Mouse (Mus musculus): Measurements from ENCODE around the gene Vamp5. TPM values are rescaled to one million over a fixed set of nuclear protein-coding genes. Genes with fewer than 3 reads are reported as not detected.

Gene Vamp5
- total RNA-seq, 1 experiment = 1.0 TPM

DNA sequence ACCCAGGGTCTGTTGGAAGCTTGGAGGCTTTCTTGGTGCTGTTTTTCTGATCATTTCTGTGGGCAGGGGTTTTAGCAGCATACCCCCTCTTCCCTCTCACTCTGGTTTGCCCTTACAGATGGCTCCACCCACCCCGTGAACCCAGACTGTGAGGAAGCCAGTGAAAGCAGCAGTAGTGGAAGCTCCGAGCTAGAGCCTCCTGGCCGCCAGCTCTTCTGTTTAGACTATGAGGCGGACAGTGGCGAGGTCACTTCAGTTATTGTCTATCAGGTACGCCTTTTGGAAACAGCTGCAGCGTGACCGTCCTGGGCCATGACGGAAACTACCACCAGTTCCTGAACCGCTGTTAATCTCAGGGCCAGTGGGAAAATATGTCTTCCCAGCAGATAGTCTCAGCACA, 31.9 kb downstream of the Vamp5 start:
- Histone ChIP-seq H3K4me3 (ENCODE audit: insufficient read depth in 1 of 2, low read depth in 1 of 2, low read length in 2 of 2, poor library complexity in 1 of 2, severe bottlenecking in 1 of 2) (no peak overlapping the region), H3K4me1 (ENCODE audit: control insufficient read depth in 2 of 2, insufficient read depth in 2 of 2, low read length in 2 of 2, poor library complexity in 1 of 2) (peaks cover 0 to 5% of the 10 kb centered on the region in 2 experiments; a peak in 1 of 4 replicates)

DNA sequence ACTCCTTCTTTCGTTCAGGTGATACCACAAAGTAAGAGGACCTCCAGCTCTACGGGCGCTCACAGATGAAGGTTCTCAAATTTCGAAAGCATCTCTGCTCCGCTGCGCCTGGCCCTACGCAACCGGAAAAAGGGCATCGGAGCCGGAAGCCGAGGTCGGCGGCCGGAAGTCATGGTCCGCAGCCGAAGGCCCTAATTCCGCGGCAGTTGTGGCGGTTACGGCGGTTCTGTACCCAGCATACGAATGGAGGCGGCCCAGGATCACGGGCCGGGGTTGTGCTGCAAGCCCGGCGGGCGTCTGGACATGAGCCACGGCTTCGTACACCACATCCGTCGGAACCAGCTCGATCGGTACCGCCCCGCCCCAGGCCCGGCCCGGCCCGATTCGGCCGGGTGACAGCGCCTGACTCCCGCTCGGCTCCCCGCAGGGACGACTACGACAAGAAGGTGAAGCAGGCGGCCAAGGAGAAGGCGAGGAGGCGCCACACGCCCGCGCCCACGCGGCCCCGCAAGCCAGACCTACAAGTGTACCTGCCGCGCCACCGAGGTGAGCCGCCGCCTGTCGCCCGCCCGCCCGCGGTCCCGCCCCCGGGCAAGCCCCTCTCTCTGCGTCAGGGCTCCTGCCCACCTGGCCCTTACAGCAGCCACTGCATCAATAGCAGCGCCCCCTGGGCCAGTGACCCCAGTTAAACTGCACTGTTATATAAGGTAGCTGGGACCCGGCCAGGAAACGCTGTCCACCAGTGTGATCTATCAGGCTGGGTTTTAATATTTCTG, 32.9 kb downstream of the Vamp5 start, which contains the start of gene 0610030E20Rik:
TSS of gene 0610030E20Rik (plus strand) at position 152 of the 776 bp plus-strand sequence.
- no peak for TF ChIP-seq ZNF384 (IDR thresholded peaks at IDR 0.05; ENCODE audit: low read depth, low read length)
- no peak for TF ChIP-seq CHD2 (IDR thresholded peaks at IDR 0.05; ENCODE audit: low read depth, low read length)
- TF ChIP-seq MAFK (IDR thresholded peaks at IDR 0.05; ENCODE audit: insufficient read depth, low read depth, low read length) = no peak
- no peak for TF ChIP-seq HCFC1 (IDR thresholded peaks at IDR 0.05; ENCODE audit: borderline replicate concordance, insufficient read depth, low read length)
- no peak for TF ChIP-seq ZC3H11A (IDR thresholded peaks at IDR 0.05; ENCODE audit: borderline replicate concordance, low read depth, low read length)
- Histone ChIP-seq H3K27ac (ENCODE audit: insufficient read depth, low read depth, low read length, poor library complexity, severe bottlenecking) (0 out of 2 replicates have a peak within 1 kb of the TSS, but pooled peaks have one; percentile 0), H3K9me3 (ENCODE audit: control insufficient read depth, insufficient read depth, low read depth, low read length) (no peaks in the 10 kb centered on the region), H3K4me1 (ENCODE audit: control insufficient read depth in 2 of 2, insufficient read depth in 2 of 2, low read length in 2 of 2, poor library complexity in 1 of 2) (peaks cover 0 to 5% of the 10 kb centered on the region in 2 experiments; a peak in 1 of 4 replicates), H3K9ac (ENCODE audit: insufficient read depth, low read depth, low read length, poor library complexity, severe bottlenecking) (peak within 1 kb of the TSS; percentile 55), H3K36me3 (ENCODE audit: control insufficient read depth, insufficient read depth, low read length, poor library complexity, severe bottlenecking) (peaks cover 5% of the 10 kb centered on the region; the same call in 1 of the 2 replicates), H3K4me3 (ENCODE audit: insufficient read depth in 1 of 2, low read depth in 1 of 2, low read length in 2 of 2, poor library complexity in 1 of 2, severe bottlenecking in 1 of 2) (peak within 1 kb of the TSS; percentile 73 to 85)
- in situ Hi-C loops (cut with MboI; ENCODE audit: low sequenced_read_pairs in 2 of 2, unreplicated experiment in 2 of 2) = no loop called here
- DNase-seq (ENCODE audit: low read depth, low spot score) = no peak

More for the DNA sequence above, 31.9 kb downstream of the Vamp5 start:
- in situ Hi-C loops (cut with MboI; ENCODE audit: low sequenced_read_pairs in 2 of 2, unreplicated experiment in 2 of 2) = no loop called here
- Histone ChIP-seq H3K27ac (ENCODE audit: insufficient read depth, low read depth, low read length, poor library complexity, severe bottlenecking) (no peak overlapping the region), H3K36me3 (ENCODE audit: control insufficient read depth, insufficient read depth, low read length, poor library complexity, severe bottlenecking) (peaks cover 5% of the 10 kb centered on the region; the same call in 1 of the 2 replicates), H3K9ac (ENCODE audit: insufficient read depth, low read depth, low read length, poor library complexity, severe bottlenecking) (no peak overlapping the region; the same call in 1 of the 2 replicates), H3K9me3 (ENCODE audit: control insufficient read depth, insufficient read depth, low read depth, low read length) (no peaks in the 10 kb centered on the region)
- TF ChIP-seq ZNF384 (IDR thresholded peaks at IDR 0.05; ENCODE audit: low read depth, low read length) (no peak), MAFK (IDR thresholded peaks at IDR 0.05; ENCODE audit: insufficient read depth, low read depth, low read length) (no peak), CHD2 (IDR thresholded peaks at IDR 0.05; ENCODE audit: low read depth, low read length) (no peak), ZC3H11A (IDR thresholded peaks at IDR 0.05; ENCODE audit: borderline replicate concordance, low read depth, low read length) (no peak), HCFC1 (IDR thresholded peaks at IDR 0.05; ENCODE audit: borderline replicate concordance, insufficient read depth, low read length) (no peak)
- no peak for DNase-seq (ENCODE audit: low read depth, low spot score)

DNA sequence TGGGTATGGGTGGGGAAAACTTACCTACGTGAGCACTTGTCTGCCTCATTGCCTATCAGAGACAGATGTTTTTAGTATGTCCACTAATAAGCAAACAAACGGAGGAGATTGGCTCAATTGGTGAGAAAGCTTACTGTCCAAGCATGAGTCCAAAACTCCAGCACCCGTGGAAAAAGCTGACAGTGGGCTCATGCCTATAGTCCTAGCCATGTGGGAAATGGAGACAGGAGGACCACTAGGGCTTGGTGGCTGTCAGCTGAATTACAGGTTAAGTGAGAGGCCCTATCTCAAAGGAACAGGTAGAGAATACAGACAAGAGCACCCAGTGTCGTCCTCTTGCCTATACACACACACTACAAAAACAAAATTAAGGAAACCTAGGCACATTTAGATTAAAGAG, 34.0 kb downstream of the Vamp5 start:
- H3K27ac ChIP-seq (ENCODE audit: insufficient read depth, low read depth, low read length, poor library complexity, severe bottlenecking) = no peak overlapping the region
- no peak overlapping the region for H3K4me3 ChIP-seq (ENCODE audit: insufficient read depth in 1 of 2, low read depth in 1 of 2, low read length in 2 of 2, poor library complexity in 1 of 2, severe bottlenecking in 1 of 2)
- H3K36me3 ChIP-seq (ENCODE audit: control insufficient read depth, insufficient read depth, low read length, poor library complexity, severe bottlenecking) = peaks cover 5% of the 10 kb centered on the region
- peaks cover 0 to 5% of the 10 kb centered on the region in 2 experiments; a peak in 1 of 4 replicates for H3K4me1 ChIP-seq (ENCODE audit: control insufficient read depth in 2 of 2, insufficient read depth in 2 of 2, low read length in 2 of 2, poor library complexity in 1 of 2)
- TF ChIP-seq CHD2 (IDR thresholded peaks at IDR 0.05; ENCODE audit: low read depth, low read length) = no peak
- TF ChIP-seq HCFC1 (IDR thresholded peaks at IDR 0.05; ENCODE audit: borderline replicate concordance, insufficient read depth, low read length) = no peak
- TF ChIP-seq ZNF384 (IDR thresholded peaks at IDR 0.05; ENCODE audit: low read depth, low read length) = no peak
- no peak for TF ChIP-seq MAFK (IDR thresholded peaks at IDR 0.05; ENCODE audit: insufficient read depth, low read depth, low read length)
- TF ChIP-seq ZC3H11A (IDR thresholded peaks at IDR 0.05; ENCODE audit: borderline replicate concordance, low read depth, low read length) = no peak
- H3K9me3 ChIP-seq (ENCODE audit: control insufficient read depth, insufficient read depth, low read depth, low read length) = no peaks in the 10 kb centered on the region
- no peak overlapping the region for H3K9ac ChIP-seq (ENCODE audit: insufficient read depth, low read depth, low read length, poor library complexity, severe bottlenecking)
- in situ Hi-C loops (cut with MboI; ENCODE audit: low sequenced_read_pairs in 2 of 2, unreplicated experiment in 2 of 2) = no loop called here
- no peak for DNase-seq (ENCODE audit: low read depth, low spot score)

DNA sequence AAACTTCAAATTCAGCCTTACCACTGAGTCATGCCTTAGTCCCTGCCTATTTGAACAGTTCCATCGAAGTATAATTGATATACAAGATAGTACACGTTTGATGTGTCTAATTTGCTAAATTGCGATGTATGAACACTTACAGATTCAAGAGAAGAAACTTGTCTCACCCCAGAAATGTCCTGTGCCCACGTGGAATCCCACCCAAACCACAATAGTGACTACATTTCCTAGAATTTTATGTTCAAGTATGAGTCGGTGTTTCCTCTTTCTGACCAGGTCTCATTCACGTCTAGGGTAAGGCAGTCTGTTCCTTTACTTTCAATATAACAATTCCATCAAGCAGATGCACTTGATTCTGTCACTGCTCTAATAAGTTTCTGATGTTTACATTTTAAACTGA, 34.6 kb downstream of the Vamp5 start:
- Histone ChIP-seq H3K9me3 (ENCODE audit: control insufficient read depth, insufficient read depth, low read depth, low read length) (no peaks in the 10 kb centered on the region), H3K9ac (ENCODE audit: insufficient read depth, low read depth, low read length, poor library complexity, severe bottlenecking) (no peak overlapping the region), H3K4me3 (ENCODE audit: insufficient read depth in 1 of 2, low read depth in 1 of 2, low read length in 2 of 2, poor library complexity in 1 of 2, severe bottlenecking in 1 of 2) (no peak overlapping the region; a peak in 1 of 4 replicates), H3K36me3 (ENCODE audit: control insufficient read depth, insufficient read depth, low read length, poor library complexity, severe bottlenecking) (peaks cover 2% of the 10 kb centered on the region), H3K4me1 (ENCODE audit: control insufficient read depth in 2 of 2, insufficient read depth in 2 of 2, low read length in 2 of 2, poor library complexity in 1 of 2) (peaks cover 0 to 5% of the 10 kb centered on the region in 2 experiments; a peak in 1 of 4 replicates), H3K27ac (ENCODE audit: insufficient read depth, low read depth, low read length, poor library complexity, severe bottlenecking) (no peak overlapping the region)
- in situ Hi-C loops (cut with MboI; ENCODE audit: low sequenced_read_pairs in 2 of 2, unreplicated experiment in 2 of 2) = no loop called here
- TF ChIP-seq MAFK (IDR thresholded peaks at IDR 0.05; ENCODE audit: insufficient read depth, low read depth, low read length) (no peak), HCFC1 (IDR thresholded peaks at IDR 0.05; ENCODE audit: borderline replicate concordance, insufficient read depth, low read length) (no peak), ZC3H11A (IDR thresholded peaks at IDR 0.05; ENCODE audit: borderline replicate concordance, low read depth, low read length) (no peak), CHD2 (IDR thresholded peaks at IDR 0.05; ENCODE audit: low read depth, low read length) (no peak), ZNF384 (IDR thresholded peaks at IDR 0.05; ENCODE audit: low read depth, low read length) (no peak)
- no peak for DNase-seq (ENCODE audit: low read depth, low spot score)

Measured in ES-E14 (cell line).